Mouse (Mus musculus) megakaryocyte, embryonic 14.5 days (primary cell): ENCODE results near the gene Adamts2.

Source experiments
- FLI1 ChIP-seq: IDR thresholded peaks from 2 replicates; pipeline ENCODE4 v1.6.1; 2012; ENCODE audit warnings: low read length, inconsistent platforms, mixed read lengths
- GATA1 ChIP-seq: IDR thresholded peaks from 3 replicates; pipeline ENCODE4 v1.6.1; 2012; ENCODE audit warnings: mixed read lengths, low read length, inconsistent platforms, borderline replicate concordance

GRCm38 (mm10) chr11:50611181-50611580, 9.3 kb downstream of the Adamts2 start:
- TF ChIP-seq GATA1 (no peak), FLI1 (no peak)
